Mouse (Mus musculus): ENCODE measurements around the gene Il1rn.
A peak's percentile ranks its signal among the peaks of the same experiment; 100 is the strongest.

DNA sequence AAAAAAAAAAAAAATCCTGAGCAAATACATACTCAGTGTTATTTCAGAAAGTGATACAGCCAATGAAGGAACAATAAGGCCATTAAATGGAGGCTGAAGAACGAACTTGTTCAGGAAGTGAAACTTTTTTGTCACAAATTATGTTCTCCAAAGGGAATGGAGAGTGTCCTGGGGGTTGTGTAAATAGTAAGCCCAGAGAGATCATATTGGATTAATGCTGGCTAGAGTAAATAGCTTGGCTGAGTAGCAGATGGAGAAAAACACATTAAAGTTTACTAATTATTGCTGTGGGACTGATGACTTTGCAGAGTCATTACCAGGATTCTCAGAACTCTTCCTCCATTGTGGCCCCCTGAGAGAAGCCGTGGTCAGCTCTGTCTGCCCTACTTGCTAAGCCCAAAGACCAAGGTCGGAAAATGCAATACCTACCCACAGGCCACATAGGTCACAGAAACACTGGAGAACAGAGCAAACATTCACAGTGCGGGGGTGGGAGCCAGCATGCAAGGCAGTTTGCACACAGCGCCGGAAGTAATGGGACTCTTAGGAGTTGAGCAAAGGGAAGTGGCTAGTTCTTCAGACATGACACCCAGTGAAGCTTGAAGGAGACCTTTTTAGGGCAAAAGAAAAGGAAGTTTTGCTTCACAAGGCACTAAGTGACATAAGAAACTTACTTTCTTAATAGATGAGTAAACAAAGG lies 25.2 kb upstream of the Il1rn start:
- TF ChIP-seq CTCF (IDR thresholded peaks at IDR 0.05; ENCODE audit: low read depth) (no peak), EP300 (IDR thresholded peaks at IDR 0.05; ENCODE audit: low read depth) (peak; percentile 47; the same call in 1 of the 2 replicates)
